Mouse (Mus musculus): ENCODE measurements around the gene Tbc1d22a. TPM values are rescaled to one million over a fixed set of nuclear protein-coding genes. Genes with fewer than 3 reads are reported as not detected.
A peak's percentile ranks its signal among the peaks of the same experiment; 100 is the strongest.
"Not testable (repeated sequence)": the region's sequence is repeated elsewhere in the genome, so short reads cannot be mapped to it uniquely, and the experiment has no call there.

Gene Tbc1d22a
- polyA plus RNA-seq, 1 experiment = 19.5 TPM

DNA sequence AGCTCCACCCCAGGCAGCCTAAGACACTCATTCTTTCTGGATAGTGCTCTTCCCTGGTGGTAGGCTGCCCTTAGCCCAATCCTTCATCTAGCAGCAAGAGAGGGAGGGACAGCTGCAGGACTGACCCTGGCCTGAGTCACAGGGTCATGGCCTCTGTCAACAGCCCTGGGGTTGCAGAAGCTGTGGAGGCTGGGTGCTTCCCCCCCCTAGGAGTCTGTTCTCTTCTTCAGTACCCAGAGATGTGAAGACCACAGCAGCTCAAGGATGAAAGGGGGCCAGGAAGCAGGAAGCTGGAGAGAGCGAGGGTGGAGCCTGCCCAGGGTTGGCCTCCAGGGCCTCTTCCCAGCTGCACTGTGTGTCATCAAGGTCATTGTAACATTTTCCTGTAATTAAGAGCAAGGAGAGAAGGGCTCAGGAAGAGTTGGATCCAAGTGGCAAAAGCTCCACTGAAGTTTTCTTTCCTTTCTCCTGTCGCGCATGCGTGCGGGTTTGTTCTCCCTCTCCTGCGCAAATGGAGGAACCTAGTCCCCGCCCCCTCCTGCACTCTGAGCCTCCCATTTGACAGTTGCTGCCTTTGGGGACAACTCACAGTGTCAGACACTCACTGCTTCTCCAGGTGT is 10.2 kb upstream of the Tbc1d22a start:
- peaks cover 10% of the 10 kb centered on the region for H3K4me1 ChIP-seq (ENCODE audit: control insufficient read depth, insufficient read depth, low read length)
- no peaks in the 10 kb centered on the region for H3K36me3 ChIP-seq (ENCODE audit: control insufficient read depth, insufficient read depth, low read length)
- TF ChIP-seq CTCF (IDR thresholded peaks at IDR 0.05; ENCODE audit: control insufficient read depth, insufficient read depth, insufficient replicate concordance, low read depth, low read length) (no peak), POLR2A (IDR thresholded peaks at IDR 0.05; ENCODE audit: control insufficient read depth, low read depth, low read length) (no peak)
- H3K27ac ChIP-seq (ENCODE audit: control insufficient read depth, insufficient read depth, low read depth, low read length) = peak overlapping the region; percentile 29; the same call in 1 of the 2 replicates
- peak overlapping the region; percentile 17; the same call in 1 of the 2 replicates for H3K4me3 ChIP-seq (ENCODE audit: control insufficient read depth, low read depth, low read length)
- H3K27me3 ChIP-seq (ENCODE audit: control insufficient read depth, insufficient read depth, low read length) = no peaks in the 10 kb centered on the region

DNA sequence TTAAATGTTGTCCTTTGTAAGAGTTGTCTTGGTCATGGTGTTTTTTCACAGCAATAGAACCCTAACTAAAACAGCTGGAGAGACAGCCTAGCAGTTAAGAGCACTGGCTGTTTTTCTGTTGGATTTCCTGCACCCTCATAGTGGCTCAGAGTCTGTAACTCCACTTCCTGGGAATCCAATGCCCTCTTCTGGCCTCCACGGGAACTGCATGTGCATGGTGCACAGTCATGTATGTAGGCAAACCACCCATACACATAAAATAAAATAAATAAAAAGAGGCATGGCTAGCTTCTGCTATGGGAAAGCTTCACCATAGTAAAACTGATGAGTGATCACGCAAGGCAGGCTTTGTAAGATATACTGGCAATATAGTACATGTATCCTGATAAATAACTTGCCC is 9.0 kb upstream of the Tbc1d22a start:
- Histone ChIP-seq H3K27me3 (ENCODE audit: control insufficient read depth, insufficient read depth, low read length) (no peaks in the 10 kb centered on the region), H3K4me3 (ENCODE audit: control insufficient read depth, low read depth, low read length) (no peak overlapping the region), H3K36me3 (ENCODE audit: control insufficient read depth, insufficient read depth, low read length) (no peaks in the 10 kb centered on the region), H3K27ac (ENCODE audit: control insufficient read depth, insufficient read depth, low read depth, low read length) (no peak overlapping the region), H3K4me1 (ENCODE audit: control insufficient read depth, insufficient read depth, low read length) (peaks cover 10% of the 10 kb centered on the region)
- TF ChIP-seq CTCF (IDR thresholded peaks at IDR 0.05; ENCODE audit: control insufficient read depth, insufficient read depth, insufficient replicate concordance, low read depth, low read length) = peak; percentile 46; the same call in 1 of the 2 replicates
- TF ChIP-seq POLR2A (IDR thresholded peaks at IDR 0.05; ENCODE audit: control insufficient read depth, low read depth, low read length) = no peak

DNA sequence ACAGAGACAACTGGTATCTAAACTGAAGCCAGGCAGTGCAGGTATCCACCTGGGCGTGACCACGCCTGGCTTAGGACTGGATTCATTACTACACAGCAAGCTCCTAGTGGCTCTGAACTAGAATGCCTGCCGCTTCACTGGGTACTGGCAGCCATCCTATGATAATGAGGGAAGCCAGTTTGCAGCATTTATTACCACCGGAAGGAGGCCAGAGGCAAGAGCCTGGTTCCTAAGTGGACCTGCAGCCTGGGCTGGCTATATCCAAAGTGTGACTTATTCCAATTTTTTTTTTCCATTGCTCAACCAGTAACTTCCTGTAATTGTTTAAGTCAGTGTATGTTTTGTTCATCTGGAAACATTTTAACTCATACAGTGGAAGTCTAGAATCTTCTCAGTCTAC is 7.9 kb upstream of the Tbc1d22a start:
- Histone ChIP-seq H3K4me3 (ENCODE audit: control insufficient read depth, low read depth, low read length) (no peak overlapping the region), H3K36me3 (ENCODE audit: control insufficient read depth, insufficient read depth, low read length) (no peaks in the 10 kb centered on the region), H3K27ac (ENCODE audit: control insufficient read depth, insufficient read depth, low read depth, low read length) (no peak overlapping the region), H3K27me3 (ENCODE audit: control insufficient read depth, insufficient read depth, low read length) (no peaks in the 10 kb centered on the region), H3K4me1 (ENCODE audit: control insufficient read depth, insufficient read depth, low read length) (peaks cover 10% of the 10 kb centered on the region)
- TF ChIP-seq POLR2A (IDR thresholded peaks at IDR 0.05; ENCODE audit: control insufficient read depth, low read depth, low read length) = no peak
- no peak for TF ChIP-seq CTCF (IDR thresholded peaks at IDR 0.05; ENCODE audit: control insufficient read depth, insufficient read depth, insufficient replicate concordance, low read depth, low read length)

DNA sequence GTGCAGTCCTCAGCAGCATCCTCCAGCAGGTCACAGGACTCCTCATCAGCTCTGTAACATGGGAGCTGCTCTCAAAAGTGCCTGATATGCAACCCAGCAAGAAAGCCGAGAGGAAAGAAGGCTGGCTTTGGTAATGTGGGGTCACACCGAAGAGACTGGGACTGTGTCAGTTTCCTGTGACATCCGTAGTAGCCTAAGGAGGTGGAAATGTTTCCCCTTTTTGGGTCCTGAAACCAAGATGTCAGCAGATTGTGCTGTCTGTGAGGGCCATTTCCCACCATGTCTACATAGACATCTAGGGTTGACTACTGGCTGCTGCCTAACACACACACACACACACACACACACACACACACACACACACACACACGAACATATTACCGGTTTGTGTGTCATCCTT is 2.1 kb upstream of the Tbc1d22a start:
- H3K4me3 ChIP-seq (ENCODE audit: control insufficient read depth, low read depth, low read length) = not testable (repeated sequence)

DNA sequence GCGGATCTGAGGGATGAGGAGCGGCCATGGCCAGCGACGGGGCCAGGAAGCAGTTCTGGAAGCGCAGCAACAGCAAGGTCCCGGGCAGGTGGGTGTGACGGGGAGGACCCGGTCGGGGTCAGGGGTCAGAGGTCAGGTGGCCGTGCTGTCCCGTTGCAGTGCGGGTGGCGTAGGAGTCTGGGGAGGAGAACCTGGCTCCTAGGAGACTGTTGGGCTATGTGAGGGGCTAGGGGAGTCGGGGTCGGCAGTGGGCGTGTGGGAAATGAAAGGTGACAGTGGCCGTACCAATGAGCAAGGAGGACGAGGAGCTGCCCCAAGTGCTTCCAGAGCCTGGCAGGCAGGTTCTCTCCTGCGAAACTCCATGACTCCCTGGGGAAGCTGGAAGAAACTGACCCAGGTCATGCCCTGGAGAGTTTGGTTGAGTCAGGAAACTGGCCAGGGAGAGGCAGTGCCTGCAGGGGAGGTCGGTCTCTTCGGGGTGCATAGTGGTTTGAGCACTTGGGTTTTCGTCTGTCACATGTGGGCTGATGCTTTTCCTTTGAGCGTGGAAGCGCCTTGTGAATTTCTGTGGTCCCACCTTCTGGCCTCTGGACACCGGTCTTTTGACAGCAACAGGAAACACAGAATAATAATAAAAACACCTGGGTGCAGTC is 416 bp downstream of the Tbc1d22a start:
- no peak overlapping the region; the same call in none of the 2 replicates for H3K27ac ChIP-seq (ENCODE audit: control insufficient read depth, insufficient read depth, low read depth, low read length)
- TF ChIP-seq CTCF (IDR thresholded peaks at IDR 0.05; ENCODE audit: control insufficient read depth, insufficient read depth, insufficient replicate concordance, low read depth, low read length) (no peak), POLR2A (IDR thresholded peaks at IDR 0.05; ENCODE audit: control insufficient read depth, low read depth, low read length) (no peak)
- peak overlapping the region; percentile 96 for H3K4me3 ChIP-seq (ENCODE audit: control insufficient read depth, low read depth, low read length)
- no peaks in the 10 kb centered on the region for H3K27me3 ChIP-seq (ENCODE audit: control insufficient read depth, insufficient read depth, low read length)
- H3K4me1 ChIP-seq (ENCODE audit: control insufficient read depth, insufficient read depth, low read length) = peaks cover 5% of the 10 kb centered on the region
- no peaks in the 10 kb centered on the region for H3K36me3 ChIP-seq (ENCODE audit: control insufficient read depth, insufficient read depth, low read length)

More for the DNA sequence above, 2.1 kb upstream of the Tbc1d22a start:
- not testable (repeated sequence) for H3K27me3 ChIP-seq (ENCODE audit: control insufficient read depth, insufficient read depth, low read length); H3K27ac ChIP-seq (ENCODE audit: control insufficient read depth, insufficient read depth, low read depth, low read length); H3K36me3 ChIP-seq (ENCODE audit: control insufficient read depth, insufficient read depth, low read length); H3K4me1 ChIP-seq (ENCODE audit: control insufficient read depth, insufficient read depth, low read length)

DNA sequence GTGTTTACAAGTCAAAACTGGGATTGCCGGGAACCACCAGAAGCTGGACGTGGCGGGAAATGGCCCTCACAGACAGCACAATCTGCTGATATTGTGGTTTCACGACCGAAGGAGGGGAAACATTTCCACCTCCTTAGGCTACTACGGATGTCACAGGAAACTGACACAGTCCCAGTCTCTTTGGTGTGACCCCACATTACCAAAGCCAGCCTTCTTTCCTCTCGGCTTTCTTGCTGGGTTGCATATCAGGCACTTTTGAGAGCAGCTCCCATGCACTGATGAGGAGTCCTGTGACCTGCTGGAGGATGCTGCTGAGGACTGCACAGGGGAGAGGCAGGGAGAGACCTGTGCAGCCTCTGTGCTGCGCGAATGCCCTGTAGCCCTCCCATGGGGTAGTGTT is 2.4 kb downstream of the Tbc1d22a start:
- H3K4me1 ChIP-seq (ENCODE audit: control insufficient read depth, insufficient read depth, low read length); H3K27ac ChIP-seq (ENCODE audit: control insufficient read depth, insufficient read depth, low read depth, low read length); H3K4me3 ChIP-seq (ENCODE audit: control insufficient read depth, low read depth, low read length); H3K36me3 ChIP-seq (ENCODE audit: control insufficient read depth, insufficient read depth, low read length); H3K27me3 ChIP-seq (ENCODE audit: control insufficient read depth, insufficient read depth, low read length): not testable (repeated sequence)

DNA sequence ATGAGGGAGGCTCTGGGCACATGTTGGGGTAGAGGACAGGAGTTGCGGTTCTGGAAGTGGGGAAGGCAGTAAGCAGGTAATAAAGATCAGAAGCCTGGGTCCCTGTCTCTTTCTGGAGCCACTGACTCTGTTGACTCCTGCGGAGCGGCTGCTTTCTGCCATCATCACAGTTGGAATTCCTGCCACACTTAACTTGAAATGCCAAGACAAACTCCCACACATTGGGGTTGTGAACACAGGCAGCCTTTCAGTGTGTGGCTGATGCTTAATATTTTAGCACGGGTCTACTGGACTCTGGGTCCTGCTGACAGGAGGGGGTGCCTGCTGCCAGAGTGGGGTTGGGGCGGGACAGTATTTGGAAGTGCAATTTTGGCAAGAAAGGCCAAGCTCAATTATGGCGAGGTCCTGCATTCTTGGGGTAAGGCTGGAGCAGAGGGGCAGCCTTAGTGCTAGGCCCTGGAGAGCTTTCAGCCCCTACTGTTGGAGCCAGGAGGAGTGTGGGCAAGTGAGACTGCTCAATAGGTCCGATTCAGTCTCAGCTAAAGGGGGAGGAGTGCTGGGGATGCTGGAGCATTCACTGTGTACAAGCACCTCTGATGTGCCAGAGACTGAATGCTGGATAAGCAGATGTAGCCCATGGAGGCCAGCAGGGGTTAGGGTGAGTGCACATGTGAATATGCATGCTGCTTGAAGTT is 5.4 kb downstream of the Tbc1d22a start:
- Histone ChIP-seq H3K4me3 (ENCODE audit: control insufficient read depth, low read depth, low read length) (no peak overlapping the region), H3K4me1 (ENCODE audit: control insufficient read depth, insufficient read depth, low read length) (peaks cover 3% of the 10 kb centered on the region), H3K27ac (ENCODE audit: control insufficient read depth, insufficient read depth, low read depth, low read length) (peak overlapping the region; percentile 50), H3K36me3 (ENCODE audit: control insufficient read depth, insufficient read depth, low read length) (no peaks in the 10 kb centered on the region), H3K27me3 (ENCODE audit: control insufficient read depth, insufficient read depth, low read length) (no peaks in the 10 kb centered on the region)
- TF ChIP-seq CTCF (IDR thresholded peaks at IDR 0.05; ENCODE audit: control insufficient read depth, insufficient read depth, insufficient replicate concordance, low read depth, low read length) (no peak), POLR2A (IDR thresholded peaks at IDR 0.05; ENCODE audit: control insufficient read depth, low read depth, low read length) (no peak)

All from testis, adult 2 months (tissue).